Mouse (Mus musculus): ENCODE measurements around the gene Smg6.

DNA sequence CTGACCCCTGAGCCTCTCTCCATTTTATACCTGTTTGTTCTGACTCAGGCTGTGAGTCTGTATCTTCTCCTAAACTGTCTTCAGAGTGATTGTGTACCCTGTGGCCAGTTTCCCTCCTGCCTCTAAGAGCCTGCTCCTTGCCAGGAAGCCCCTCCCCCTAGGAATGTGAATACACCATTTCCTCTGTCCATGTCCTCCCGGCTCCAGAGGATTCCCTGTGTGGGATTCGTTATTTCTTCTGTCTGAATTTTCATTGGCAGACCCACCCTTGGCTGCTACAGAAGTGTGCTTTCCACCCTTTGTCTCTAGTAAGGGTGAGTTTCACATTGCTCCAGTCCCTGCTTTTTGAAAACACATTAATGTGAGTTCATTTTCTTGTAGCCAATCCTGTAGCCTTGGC lies 208.3 kb downstream of the Smg6 start:
- TF ChIP-seq POLR2A (IDR thresholded peaks at IDR 0.05; ENCODE audit: insufficient read depth, low read length) (no peak), EP300 (IDR thresholded peaks at IDR 0.05; ENCODE audit: insufficient read depth, low read depth, low read length) (no peak), CTCF (IDR thresholded peaks at IDR 0.05; ENCODE audit: low read depth, low read length) (no peak)

Data from ES-Bruce4 (cell line).